Mouse (Mus musculus) spleen, postnatal 4 days (tissue): Measurements from ENCODE around the gene Gbp7.
"Not testable (repeated sequence)": the region's sequence is repeated elsewhere in the genome, so short reads cannot be mapped to it uniquely, and the experiment has no call there.

Source experiments
- DNase-seq, 2 experiments: peaks; one replicate each; pipeline ENCODE4 v3.0.0; 2022; ENCODE audit warnings: low spot score in 2 of 2

Gbp7 gene

DNA sequence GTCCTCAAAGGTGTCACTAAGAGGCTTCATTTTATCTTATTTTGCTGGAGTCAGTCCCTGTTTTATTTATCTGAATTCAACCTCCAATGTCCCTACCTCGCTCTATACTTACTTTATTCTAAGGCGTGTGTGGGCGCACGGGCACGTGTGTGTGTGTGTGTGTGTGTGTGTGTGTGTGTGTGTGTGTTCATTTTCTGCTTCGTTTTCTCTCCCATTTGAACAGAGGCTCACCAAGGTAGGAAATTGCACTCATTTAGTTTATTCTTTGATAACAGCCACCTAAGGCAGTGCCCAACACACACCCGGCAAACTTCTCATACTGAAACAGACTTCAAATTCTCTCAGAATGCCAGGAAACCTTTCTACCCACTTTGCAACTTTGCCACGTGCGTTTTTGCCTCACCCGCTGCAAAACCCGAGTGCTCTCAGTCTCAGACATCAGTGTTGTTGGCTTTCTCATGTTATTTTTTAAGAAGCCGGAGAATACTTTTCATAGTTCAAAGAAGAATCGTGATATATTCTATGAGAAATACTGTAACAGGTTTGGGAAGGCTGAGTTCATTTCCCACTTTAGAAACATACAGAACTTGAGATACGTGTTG lies 31.0 kb downstream of the Gbp7 start:
- no peak for DNase-seq

DNA sequence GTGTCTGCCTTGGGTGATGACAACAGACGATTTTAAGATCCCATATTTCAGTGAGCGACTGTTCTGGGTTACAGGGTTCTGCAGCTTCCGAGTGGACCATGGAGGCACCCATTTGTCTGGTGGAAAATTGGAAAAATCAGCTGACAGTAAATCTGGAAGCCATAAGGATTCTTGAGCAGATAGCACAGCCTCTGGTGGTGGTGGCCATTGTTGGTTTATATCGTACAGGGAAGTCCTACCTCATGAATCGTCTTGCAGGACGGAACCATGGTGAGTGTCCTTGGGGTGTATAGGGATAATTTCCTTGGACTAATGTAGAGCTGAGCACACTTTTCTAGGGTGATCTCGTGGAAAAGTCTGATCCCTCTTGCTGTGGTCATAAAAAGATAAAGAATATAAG lies 31.5 kb downstream of the Gbp7 start:
- DNase-seq, result no peak

DNA sequence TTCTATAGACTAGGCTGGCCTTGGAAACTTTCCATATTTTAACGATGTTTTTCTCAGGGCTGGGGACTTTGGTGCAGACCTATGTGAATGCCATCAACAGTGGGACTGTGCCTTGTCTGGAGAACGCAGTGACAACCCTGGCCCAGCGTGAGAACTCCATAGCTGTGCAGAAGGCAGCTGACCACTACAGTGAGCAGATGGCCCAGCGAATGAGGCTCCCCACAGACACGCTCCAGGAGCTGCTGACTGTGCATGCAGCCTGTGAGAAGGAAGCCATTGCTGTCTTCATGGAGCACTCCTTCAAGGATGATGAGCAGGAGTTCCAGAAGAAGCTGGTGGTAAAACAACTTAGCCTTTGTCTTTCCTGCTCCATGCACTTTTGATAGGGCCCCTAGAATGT lies 37.3 kb downstream of the Gbp7 start:
- DNase-seq, result not testable (repeated sequence)

DNA sequence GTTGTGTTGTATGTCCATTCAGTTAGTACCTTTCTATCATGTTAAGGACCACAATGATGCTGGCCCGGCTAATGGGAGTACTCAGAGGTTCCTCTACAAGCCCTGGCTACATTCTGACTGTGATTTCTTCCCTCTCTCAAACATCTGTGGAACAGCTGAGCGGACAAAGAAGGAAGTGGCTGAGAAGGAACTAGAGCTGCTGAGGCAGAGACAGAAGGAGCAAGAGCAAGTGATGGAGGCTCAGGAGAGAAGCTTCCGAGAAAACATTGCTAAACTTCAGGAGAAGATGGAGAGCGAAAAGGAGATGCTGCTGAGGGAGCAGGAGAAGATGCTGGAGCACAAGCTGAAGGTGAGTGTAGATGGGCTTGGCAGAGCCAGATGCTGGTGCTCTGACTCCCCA lies 40.6 kb downstream of the Gbp7 start:
- no peak for DNase-seq

DNA sequence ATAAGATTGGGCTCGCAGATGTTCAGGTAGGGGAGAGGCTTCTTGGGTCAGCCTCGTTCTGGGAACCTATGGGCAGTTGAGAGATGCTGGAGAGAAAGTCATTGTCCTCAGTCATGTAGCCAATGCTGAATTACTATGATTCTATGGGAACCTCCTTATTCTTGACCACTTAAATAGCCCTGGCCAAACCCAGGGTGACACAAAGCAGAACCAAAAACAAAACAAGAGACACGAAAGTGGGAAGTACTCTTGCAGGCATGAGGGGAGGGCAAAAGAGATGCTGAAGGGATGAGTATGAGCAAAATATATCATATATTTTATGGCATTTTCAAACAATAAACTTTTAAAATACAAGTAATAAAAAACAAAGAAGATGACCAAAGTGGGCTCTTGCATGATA lies 47.0 kb downstream of the Gbp7 start:
- no peak for DNase-seq

DNA sequence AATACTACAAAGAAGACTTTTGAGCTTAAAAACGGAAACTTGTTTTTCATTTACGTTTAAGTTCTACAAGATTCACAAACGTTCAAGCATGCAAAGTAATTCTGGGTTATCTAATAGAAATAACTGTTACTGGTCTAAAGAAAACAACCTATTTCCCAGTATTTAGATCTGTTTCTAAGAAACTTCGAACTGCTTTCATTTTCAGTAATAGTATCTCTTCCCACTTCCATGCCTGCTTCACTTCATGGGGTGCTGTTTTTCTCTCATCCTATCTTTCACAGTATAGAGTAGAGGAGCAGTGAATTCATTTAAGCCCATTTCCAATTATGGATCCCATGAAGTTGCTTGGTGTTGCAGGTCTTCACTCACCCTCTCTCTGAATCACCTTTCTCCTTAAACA lies 48.2 kb downstream of the Gbp7 start:
- no peak for DNase-seq

DNA sequence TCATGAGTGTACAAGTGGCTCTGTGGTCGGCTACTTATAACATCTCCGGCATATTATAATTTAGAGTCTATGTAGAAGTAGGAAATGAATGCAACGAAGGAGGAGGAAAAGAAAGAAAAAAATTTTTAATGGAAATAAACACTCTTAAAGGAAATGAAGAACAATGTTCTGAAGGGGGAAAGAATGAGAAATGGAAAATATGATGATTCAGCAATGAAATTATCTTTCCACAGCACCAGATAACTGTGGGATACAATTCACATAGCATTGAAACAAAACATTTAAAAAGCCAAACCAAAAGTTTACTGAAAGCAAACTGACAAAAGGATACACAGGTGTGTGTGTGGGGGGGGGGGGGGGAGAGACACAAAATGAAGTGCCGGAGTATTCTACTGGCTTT lies 52.9 kb downstream of the Gbp7 start:
- no peak for DNase-seq

DNA sequence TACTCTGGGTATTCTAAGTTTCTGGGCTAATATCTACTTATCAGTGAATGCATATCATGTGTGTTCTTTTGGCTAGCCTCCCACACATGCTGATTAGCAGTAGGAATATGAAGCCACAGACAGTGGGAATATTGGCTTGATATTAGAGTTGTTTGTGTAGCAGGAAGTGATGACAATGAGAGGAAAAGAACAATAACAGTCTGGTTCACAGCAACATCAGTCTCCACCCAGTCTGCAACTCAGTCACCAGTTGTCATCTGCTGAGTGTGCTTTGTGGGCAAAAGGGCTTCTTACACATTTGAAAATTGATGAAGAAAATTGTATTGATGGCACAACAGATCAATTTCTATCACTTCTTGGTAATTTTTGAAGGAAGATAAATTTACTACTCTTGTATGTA lies 57.2 kb downstream of the Gbp7 start:
- DNase-seq, result no peak

DNA sequence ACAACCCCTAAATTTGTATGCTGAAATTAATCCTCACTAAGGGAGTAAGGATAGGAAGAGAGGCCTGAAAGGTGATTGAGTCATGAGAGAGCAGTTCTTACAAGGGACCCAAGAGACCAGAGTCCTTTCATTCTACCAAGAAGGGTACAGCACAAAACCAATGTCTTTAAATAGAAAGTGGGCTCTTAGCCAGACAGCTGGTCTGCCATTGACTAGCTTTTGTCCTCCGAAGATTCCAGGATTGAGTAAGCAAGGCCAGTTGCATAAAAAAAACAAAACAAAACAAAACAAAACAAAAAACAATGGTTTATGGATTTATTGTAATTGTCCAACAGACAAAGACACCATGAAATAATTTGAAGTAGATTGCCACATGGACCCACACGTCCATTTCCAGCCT lies 58.7 kb downstream of the Gbp7 start:
- no peak for DNase-seq

DNA sequence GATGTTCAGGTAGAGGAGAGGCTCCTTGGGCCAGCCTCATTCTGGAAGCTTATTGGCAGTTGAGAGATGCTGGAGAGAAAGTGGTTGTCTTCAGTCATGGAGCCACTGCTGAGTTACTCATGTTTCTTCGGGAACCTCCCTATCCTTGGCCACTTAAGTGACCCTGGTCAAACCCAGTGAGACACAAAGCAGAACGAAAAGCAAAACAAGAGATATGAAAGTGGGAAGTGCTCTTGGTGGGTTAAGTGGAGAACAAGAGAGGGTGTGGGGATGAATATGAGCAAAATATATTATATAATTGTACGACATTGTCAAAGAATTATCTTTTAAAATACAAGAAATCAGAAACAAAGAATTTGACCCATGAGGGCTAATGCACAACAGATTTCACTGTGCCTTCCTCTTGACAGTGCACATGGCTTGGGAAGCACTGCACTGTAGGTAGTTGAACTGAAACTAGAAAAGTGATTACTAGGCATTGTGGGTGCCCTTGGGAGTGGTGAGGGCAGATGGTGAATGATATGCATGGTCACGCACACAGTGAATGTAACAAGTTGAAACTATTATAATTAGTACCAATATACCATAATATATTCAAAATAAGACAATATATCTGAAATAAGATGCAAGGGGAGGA lies 60.4 kb downstream of the Gbp7 start:
- DNase-seq, result no peak

DNA sequence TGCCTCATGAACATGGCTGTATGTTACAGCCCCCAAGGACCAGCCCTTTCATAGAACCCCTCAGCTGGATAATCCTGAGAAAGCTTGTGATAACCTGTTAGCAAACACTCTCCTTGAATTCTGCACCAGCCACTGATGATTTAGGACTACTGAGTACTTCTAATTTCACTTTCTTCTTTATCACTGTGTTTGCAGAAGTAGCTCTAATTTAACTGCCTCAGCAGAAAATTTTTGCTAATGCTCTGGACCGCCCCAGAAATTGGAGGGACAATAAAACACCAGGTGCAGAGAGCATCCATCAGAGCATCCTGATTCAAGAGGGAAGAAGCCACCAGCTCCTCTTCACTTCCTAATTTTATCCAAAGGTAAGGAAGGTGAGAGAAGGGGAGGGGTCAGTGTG lies 64.4 kb downstream of the Gbp7 start, which contains the start of gene Gbp2b:
Gene Gbp2b (plus strand): TSS at position 301 of the 400 bp plus-strand sequence.
- no peak for DNase-seq

DNA sequence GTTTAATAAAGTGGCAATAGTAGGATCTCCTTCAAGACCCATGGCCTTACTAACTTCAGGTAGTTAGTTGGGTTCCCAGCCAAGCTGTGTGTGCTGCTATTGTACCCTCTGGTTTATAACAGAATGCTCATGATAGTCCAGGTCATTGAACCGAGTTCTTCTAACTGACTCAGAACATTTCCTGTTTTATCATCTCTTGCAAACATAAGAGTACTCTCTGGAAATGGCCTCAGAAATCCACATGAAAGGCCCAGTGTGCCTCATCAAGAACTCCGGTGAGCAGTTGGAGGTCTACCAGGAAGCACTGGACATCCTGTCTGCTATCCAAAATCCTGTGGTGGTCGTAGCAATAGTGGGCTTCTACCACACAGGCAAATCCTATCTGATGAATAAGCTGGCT lies 67.8 kb downstream of the Gbp7 start:
- no peak for DNase-seq
